Mouse (Mus musculus): ENCODE data around the gene Gm39653. TPM values are rescaled to one million over a fixed set of nuclear protein-coding genes. Genes with fewer than 3 reads are reported as not detected.
A peak's percentile ranks its signal among the peaks of the same experiment; 100 is the strongest.
"Not testable (repeated sequence)": the region's sequence is repeated elsewhere in the genome, so short reads cannot be mapped to it uniquely, and the experiment has no call there.

Gene Gm39653
- polyA plus RNA-seq, 1 experiment from 2014 or later = not detected

DNA sequence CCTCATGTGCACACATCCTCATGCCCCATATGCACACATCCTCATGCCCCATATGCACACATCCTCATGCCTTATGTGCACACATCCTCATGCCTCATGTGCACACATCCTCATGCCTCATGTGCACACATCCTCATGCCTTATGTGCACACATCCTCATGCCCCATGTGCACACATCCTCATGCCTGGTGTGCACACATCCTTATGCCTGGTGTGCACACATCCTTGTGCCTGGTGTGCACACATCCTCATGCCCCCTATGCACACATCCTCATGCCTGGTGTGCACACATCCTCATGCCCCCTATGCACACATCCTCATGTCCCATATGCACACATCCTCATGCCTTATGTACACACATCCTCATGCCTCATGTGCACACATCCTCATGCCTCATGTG, 14.6 kb downstream of the Gm39653 start:
- not testable (repeated sequence) for H3K36me3 ChIP-seq; DNase-seq (ENCODE audit: low spot score); H3K27me3 ChIP-seq (ENCODE audit: low read depth, poor library complexity, severe bottlenecking); H3K9me3 ChIP-seq (replicated peaks); H3K4me1 ChIP-seq; H3K27ac ChIP-seq; H3K4me3 ChIP-seq

DNA sequence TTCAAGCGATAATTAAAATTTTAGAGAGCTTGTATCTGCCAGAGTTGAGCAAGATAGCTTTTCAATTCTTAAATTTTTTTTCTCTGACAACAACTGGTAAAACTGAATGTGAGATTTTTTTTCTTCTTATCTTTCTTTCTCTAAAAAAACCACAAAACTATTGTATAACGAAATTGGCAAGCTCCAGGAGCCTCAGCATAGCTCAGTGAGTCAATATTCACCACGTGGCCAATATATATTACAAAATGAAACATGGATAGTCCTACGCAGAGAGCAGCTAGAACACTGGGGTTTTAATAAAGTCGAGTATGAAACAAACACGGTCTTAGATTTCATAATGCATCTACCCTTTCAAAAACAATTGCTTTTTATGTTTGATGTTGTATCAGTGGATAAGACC, 24.2 kb downstream of the Gm39653 start:
- H3K27me3 ChIP-seq (ENCODE audit: low read depth, poor library complexity, severe bottlenecking) = no peaks in the 10 kb centered on the region
- H3K4me1 ChIP-seq = no peaks in the 10 kb centered on the region
- no peak for DNase-seq (ENCODE audit: low spot score)
- no peak overlapping the region for H3K4me3 ChIP-seq
- no peaks in the 10 kb centered on the region for H3K36me3 ChIP-seq
- H3K27ac ChIP-seq = no peak overlapping the region
- no peaks in the 10 kb centered on the region for H3K9me3 ChIP-seq (replicated peaks)
- WGBS = 86% methylated on average over 6 of the region's 6 CpGs

DNA sequence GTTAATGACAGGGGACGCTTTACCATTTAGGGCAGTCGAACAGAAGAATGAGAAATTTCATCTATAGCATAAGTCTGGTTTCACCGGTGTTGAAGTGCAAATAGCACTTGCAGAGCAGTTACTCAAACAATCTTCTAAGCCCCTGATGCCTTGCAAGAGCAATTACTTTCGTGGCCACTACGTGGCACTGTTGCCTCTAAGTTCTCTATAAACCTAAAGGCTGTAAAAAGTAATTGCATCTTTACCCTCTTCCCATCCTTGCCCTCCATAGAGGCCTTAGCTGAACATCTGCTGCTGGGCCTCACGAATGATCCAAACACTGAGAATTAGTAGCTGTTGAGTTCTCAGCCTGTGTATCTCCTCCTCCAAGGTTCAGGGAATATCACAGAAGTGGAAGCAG, 42.2 kb downstream of the Gm39653 start:
- Histone ChIP-seq H3K4me3 (no peak overlapping the region), H3K27me3 (ENCODE audit: low read depth, poor library complexity, severe bottlenecking) (peaks cover 7% of the 10 kb centered on the region; the same call in 1 of the 2 replicates), H3K36me3 (no peaks in the 10 kb centered on the region), H3K9me3 (replicated peaks) (no peaks in the 10 kb centered on the region), H3K27ac (no peak overlapping the region), H3K4me1 (no peaks in the 10 kb centered on the region)
- 19% methylated on average over 6 of the region's 6 CpGs for WGBS
- DNase-seq (ENCODE audit: low spot score) = peak; percentile 66

DNA sequence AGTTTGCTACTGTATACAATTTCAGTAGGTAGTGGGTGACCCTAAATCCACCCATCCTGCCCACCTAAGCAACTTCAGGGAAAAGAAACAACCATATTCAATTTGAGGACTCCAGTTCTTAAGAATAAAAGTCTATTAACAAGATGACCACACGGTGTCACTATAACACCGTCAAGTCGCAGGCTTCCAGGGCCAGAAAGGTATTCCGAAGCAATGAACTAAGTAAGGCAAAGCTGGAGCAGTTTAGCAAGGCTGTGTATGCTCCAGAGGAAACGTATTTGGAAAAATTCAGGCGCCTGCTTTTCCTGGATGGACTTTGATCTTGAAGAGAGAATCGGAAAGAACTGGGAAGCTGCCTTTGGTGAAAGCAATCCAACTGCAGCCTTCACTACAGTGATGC, 43.8 kb downstream of the Gm39653 start:
- WGBS = 3% methylated on average over 7 of the region's 7 CpGs
- DNase-seq (ENCODE audit: low spot score) = peak; percentile 72
- Histone ChIP-seq H3K27ac (no peak overlapping the region), H3K36me3 (no peaks in the 10 kb centered on the region), H3K4me1 (no peaks in the 10 kb centered on the region), H3K9me3 (replicated peaks) (no peaks in the 10 kb centered on the region), H3K27me3 (ENCODE audit: low read depth, poor library complexity, severe bottlenecking) (peaks cover 7% of the 10 kb centered on the region; the same call in 1 of the 2 replicates), H3K4me3 (no peak overlapping the region)

DNA sequence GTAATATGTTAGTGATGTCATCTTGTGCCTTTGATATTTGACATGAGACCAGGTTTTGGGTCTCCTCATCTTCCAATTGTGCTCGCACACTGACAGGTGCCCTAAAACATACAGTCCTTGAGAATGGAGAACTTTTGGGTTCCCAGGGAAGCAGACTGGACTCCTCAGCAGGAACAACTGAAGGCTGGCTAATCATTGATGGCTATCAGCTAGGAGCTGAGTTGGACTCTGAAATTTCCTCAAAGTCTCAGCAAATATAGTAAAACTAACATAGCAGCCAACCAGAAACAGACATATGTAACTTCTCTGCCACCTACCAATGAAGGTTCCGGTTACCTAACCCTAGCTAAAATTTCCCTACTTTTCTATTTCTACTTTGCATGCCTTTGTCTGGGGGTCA, 50.3 kb downstream of the Gm39653 start:
- H3K4me1 ChIP-seq = 0 out of 2 replicates have a peak, but pooled peaks cover 3% of the 10 kb centered on the region
- no peaks in the 10 kb centered on the region for H3K9me3 ChIP-seq (replicated peaks)
- H3K27ac ChIP-seq = no peak overlapping the region
- H3K4me3 ChIP-seq = no peak overlapping the region
- no peaks in the 10 kb centered on the region for H3K36me3 ChIP-seq
- 96% methylated on average over 2 of the region's 2 CpGs for WGBS
- peaks cover 21% of the 10 kb centered on the region; the same call in 1 of the 2 replicates for H3K27me3 ChIP-seq (ENCODE audit: low read depth, poor library complexity, severe bottlenecking)
- DNase-seq (ENCODE audit: low spot score) = no peak

DNA sequence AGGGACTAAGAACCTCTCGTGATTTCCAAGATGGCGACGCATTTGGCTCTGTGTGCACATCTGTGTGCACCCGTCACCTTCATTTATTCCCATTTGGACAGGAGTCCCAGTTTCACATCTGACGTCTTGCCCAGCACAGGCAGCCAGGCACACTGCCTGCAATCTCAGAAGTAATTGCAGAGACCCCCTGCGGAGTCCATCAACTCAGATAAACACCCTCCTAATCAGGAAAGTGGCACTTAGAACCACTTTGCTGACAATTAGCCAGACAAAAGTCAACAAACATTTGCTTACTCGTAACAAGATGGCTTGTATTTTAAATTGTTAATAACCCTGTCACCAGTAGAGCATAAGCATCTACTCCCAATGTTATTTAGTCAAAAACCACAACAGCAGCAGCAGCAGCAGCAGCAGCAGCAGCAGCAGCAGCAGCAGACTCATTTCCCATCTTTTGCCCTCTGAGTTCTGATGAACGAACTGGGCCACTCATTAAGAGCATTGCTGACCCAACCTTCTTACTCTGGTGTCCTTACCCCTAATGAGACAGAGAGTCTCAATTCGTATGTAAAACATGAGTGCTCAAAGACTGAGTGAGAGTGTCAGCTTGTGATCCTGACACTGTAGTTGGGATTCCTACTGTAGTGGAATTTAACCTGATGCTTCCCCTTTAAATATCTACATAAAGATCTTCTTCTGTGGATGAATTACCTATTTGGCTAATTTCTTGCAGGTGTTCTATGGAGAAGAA, 51.6 kb downstream of the Gm39653 start:
- no peak overlapping the region for H3K27ac ChIP-seq
- no peak for DNase-seq (ENCODE audit: low spot score)
- H3K36me3 ChIP-seq = no peaks in the 10 kb centered on the region
- no peaks in the 10 kb centered on the region for H3K9me3 ChIP-seq (replicated peaks)
- H3K27me3 ChIP-seq (ENCODE audit: low read depth, poor library complexity, severe bottlenecking) = peaks cover 20% of the 10 kb centered on the region; the same call in 1 of the 2 replicates
- no peak overlapping the region for H3K4me3 ChIP-seq
- 35% methylated on average over 9 of the region's 9 CpGs for WGBS
- H3K4me1 ChIP-seq = 0 out of 2 replicates have a peak, but pooled peaks cover 3% of the 10 kb centered on the region

DNA sequence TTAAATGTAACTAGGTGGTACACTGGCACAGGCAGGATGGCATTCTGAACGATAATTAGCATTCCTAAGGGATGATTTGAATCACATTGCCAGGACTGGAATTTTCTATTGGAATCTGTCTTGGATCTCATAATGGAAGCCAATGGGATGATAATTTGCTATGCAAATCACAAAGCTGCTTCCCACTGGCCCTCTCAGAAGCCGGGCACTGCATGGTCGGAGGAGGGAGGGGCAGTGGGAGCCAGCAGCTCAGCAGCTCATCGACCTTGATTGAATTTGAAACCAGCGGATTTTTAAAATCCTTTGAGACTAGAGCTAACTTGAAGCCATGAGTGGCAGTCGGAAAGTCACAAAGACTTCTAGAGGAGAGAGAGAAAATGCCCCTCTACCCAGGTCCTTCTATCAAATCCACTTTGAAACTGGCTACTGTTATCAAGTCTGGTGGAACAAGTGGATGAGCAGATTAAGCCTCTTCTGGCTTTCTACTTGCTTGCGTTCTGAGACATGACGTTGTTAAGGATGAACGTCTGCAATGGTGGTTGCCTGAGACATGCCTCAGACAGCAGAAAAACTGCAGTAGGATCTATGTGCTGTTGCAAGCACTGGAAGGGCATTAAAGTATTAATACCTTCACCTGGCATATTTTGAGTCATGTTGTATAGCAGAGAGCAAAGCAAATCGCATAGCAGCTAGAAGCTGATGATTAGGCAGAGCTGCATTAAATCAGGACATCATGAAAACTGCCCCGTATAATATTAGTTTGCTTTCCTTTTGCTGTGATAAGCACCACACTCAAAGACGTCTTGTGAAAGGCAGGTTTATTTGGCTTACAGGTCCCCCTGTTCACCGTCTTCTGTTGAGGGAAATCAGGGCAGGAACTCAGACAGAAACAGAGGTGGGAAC, 52.4 kb downstream of the Gm39653 start:
- 33% methylated on average over 13 of the region's 13 CpGs for WGBS
- no peak overlapping the region for H3K4me3 ChIP-seq
- H3K36me3 ChIP-seq = no peaks in the 10 kb centered on the region
- no peaks in the 10 kb centered on the region for H3K9me3 ChIP-seq (replicated peaks)
- H3K4me1 ChIP-seq = 0 out of 2 replicates have a peak, but pooled peaks cover 3% of the 10 kb centered on the region
- peaks cover 20% of the 10 kb centered on the region; the same call in 1 of the 2 replicates for H3K27me3 ChIP-seq (ENCODE audit: low read depth, poor library complexity, severe bottlenecking)
- no peak overlapping the region for H3K27ac ChIP-seq
- no peak for DNase-seq (ENCODE audit: low spot score)

DNA sequence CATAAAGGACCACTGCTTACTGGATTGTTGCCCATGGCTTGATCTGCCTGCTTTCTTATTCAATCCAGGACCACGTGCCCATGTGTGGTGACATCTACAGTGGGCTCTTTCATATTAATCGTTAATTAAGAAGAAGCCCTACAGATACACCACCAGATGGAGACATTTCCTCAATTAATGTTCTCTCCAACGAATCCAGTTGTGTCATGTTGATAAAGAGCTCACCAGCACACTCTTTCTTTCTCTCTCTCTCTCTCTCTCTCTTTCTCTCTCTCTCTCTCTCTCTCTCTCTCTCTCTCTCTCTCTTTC, 53.0 kb downstream of the Gm39653 start:
- H3K4me1 ChIP-seq = 0 out of 2 replicates have a peak, but pooled peaks cover 3% of the 10 kb centered on the region
- 15% methylated on average over 3 of the region's 3 CpGs for WGBS
- H3K36me3 ChIP-seq = no peaks in the 10 kb centered on the region
- H3K4me3 ChIP-seq = no peak overlapping the region
- H3K27me3 ChIP-seq (ENCODE audit: low read depth, poor library complexity, severe bottlenecking) = peaks cover 20% of the 10 kb centered on the region; the same call in 1 of the 2 replicates
- no peaks in the 10 kb centered on the region for H3K9me3 ChIP-seq (replicated peaks)
- DNase-seq (ENCODE audit: low spot score) = peak; percentile 32
- H3K27ac ChIP-seq = no peak overlapping the region

Other genes with a start within 250 kb of the Gm39653 start
- 1.6 and 3.1 TPM in 2 replicates for gene Adam23, start 170.1 kb upstream of the Gm39653 start, polyA plus RNA-seq (2016; fragmentation: Nextera tagmentation; extraction: Ambion mirVana)
- gene Dytn, start 71.0 kb downstream of the Gm39653 start, polyA plus RNA-seq (2016; fragmentation: Nextera tagmentation; extraction: Ambion mirVana) = not detected in 2 replicates
- gene Mdh1b, start 114.3 kb downstream of the Gm39653 start, polyA plus RNA-seq (2016; fragmentation: Nextera tagmentation; extraction: Ambion mirVana) = 0.08 and 0.19 TPM in 2 replicates
- 69.8 and 70.8 TPM in 2 replicates for gene Fastkd2, start 114.6 kb downstream of the Gm39653 start, polyA plus RNA-seq (2016; fragmentation: Nextera tagmentation; extraction: Ambion mirVana)
- 0.13 TPM in 1 of 2 replicates, not detected in the other for gene 4933402D24Rik, start 153.3 kb downstream of the Gm39653 start, polyA plus RNA-seq (2016; fragmentation: Nextera tagmentation; extraction: Ambion mirVana)

Measured in limb, embryonic 10.5 days (tissue).